In the genomic region with DNA sequence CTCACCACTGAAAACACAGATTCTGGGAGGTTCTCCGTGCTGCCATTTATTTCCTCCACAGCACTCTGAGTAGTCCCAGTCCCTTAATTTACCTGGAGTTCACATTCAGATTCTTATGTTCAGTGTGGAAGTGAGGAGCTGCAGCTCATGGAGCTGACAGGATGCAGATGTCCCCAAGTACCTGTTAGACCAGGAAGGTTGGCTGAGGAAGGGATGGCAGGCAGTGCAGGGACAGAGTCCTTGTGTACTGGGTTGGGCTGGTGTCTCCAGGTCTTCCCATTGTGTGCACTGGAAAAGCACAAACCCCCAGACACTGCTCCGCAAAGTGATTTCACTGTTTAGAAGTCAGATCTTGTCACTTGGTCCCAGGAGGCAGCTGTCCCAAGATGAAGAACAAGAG, we compare ENCODE assay signal across 24 mouse cellular contexts. TPM values are rescaled to one million over a fixed set of nuclear protein-coding genes. Genes with fewer than 3 reads are reported as not detected.
DNase-seq lines count a peak whose midpoint lies in the region; ATAC-seq lines count a peak whose summit lies in the region.
"Had no signal": no experiment of that assay in that cellular context is flagged by ENCODE, and none has a peak within 500 bp of the region (broad histone marks: within the 10 kb centered on the region; RNA-seq: fewer than 3 reads in every experiment).

No protein-coding gene starts in this region.

- peak; percentile 33 for DNase-seq in forebrain, embryonic 11.5 days (ENCODE audit: low spot score)
- DNase-seq in midbrain, embryonic 11.5 days (ENCODE audit: low spot score, missing footprints), result peak; percentile 79
- peak; percentile 0 for DNase-seq in 3T3-L1 (ENCODE audit: low read depth, low spot score)
- DNase-seq: adrenal gland, adult 2 months; adrenal gland, postnatal 10 days; adrenal gland, postnatal 25 days; cerebellum, adult 11 months; cerebellum, adult 18-20 months; cerebellum, adult 8-10 months; cerebellum, adult 9-11 months; cerebellum, postnatal 14 days; cerebellum, postnatal 36 days; embryo, embryonic 11 days had no signal

- H3K4me2 ChIP-seq in forebrain, embryonic 11.5 days (ENCODE audit: low read depth, low read length, severe bottlenecking), result no peak overlapping the region
- H3K4me2 ChIP-seq in forebrain, embryonic 16.5 days (ENCODE audit: low read length), result no peak overlapping the region
- H3K4me2 ChIP-seq in midbrain, embryonic 11.5 days, result no peak overlapping the region
- no peak overlapping the region for H3K4me2 ChIP-seq in midbrain, embryonic 13.5 days (replicated peaks)
- H3K4me2 ChIP-seq: embryonic facial prominence, embryonic 13.5 days; embryonic facial prominence, embryonic 15.5 days; forebrain, embryonic 13.5 days; forebrain, embryonic 15.5 days had no signal

- no peak for ATAC-seq in forebrain, embryonic 11.5 days (replicated peaks; ENCODE audit: low FRiP score)
- no peak for ATAC-seq in forebrain, embryonic 16.5 days
- ATAC-seq in midbrain, embryonic 11.5 days (ENCODE audit: low FRiP score), result no peak
- ATAC-seq in midbrain, embryonic 13.5 days, result no peak
- ATAC-seq: forebrain, embryonic 13.5 days; forebrain, embryonic 15.5 days had no signal

- H3K36me3 ChIP-seq in forebrain, embryonic 11.5 days (ENCODE audit: control insufficient read depth, insufficient read depth, low read length), result no peaks in the 10 kb centered on the region
- H3K36me3 ChIP-seq in forebrain, embryonic 16.5 days (ENCODE audit: control insufficient read depth, insufficient read depth), result no peaks in the 10 kb centered on the region
- no peaks in the 10 kb centered on the region for H3K36me3 ChIP-seq in midbrain, embryonic 11.5 days (ENCODE audit: control insufficient read depth, insufficient read depth, low read length)
- H3K36me3 ChIP-seq in midbrain, embryonic 13.5 days, result no peaks in the 10 kb centered on the region
- H3K36me3 ChIP-seq: embryonic facial prominence, embryonic 13.5 days; embryonic facial prominence, embryonic 15.5 days; forebrain, embryonic 10.5 days; forebrain, embryonic 15.5 days had no signal

- peaks cover 23% of the 10 kb centered on the region for H3K27me3 ChIP-seq in forebrain, embryonic 11.5 days (ENCODE audit: control insufficient read depth, insufficient read depth, low read length)
- peaks cover 28% of the 10 kb centered on the region for H3K27me3 ChIP-seq in forebrain, embryonic 16.5 days (replicated peaks; ENCODE audit: control insufficient read depth, insufficient read depth, low read length)
- peaks cover 16% of the 10 kb centered on the region for H3K27me3 ChIP-seq in midbrain, embryonic 11.5 days (ENCODE audit: control insufficient read depth, insufficient read depth, low read length)
- peaks cover 52% of the 10 kb centered on the region for H3K27me3 ChIP-seq in midbrain, embryonic 13.5 days

- WGBS in forebrain, embryonic 11.5 days, result 81% methylated on average over 2 of the region's 2 CpGs
- 93% methylated on average over 2 of the region's 2 CpGs for WGBS in forebrain, embryonic 16.5 days
- 85% methylated on average over 2 of the region's 2 CpGs for WGBS in midbrain, embryonic 11.5 days
- WGBS in midbrain, embryonic 13.5 days, result 80% methylated on average over 2 of the region's 2 CpGs

- H3K4me3 ChIP-seq in forebrain, embryonic 11.5 days (ENCODE audit: low read depth, low read length), result no peak overlapping the region
- no peak overlapping the region for H3K4me3 ChIP-seq in forebrain, embryonic 16.5 days (replicated peaks; ENCODE audit: low read length)
- no peak overlapping the region for H3K4me3 ChIP-seq in midbrain, embryonic 11.5 days (ENCODE audit: low read depth, low read length)
- H3K4me3 ChIP-seq in midbrain, embryonic 13.5 days (replicated peaks), result no peak overlapping the region
- H3K4me3 ChIP-seq: embryonic facial prominence, embryonic 13.5 days; embryonic facial prominence, embryonic 15.5 days; erythroblast, embryonic 14.5 days; forebrain, embryonic 10.5 days; forebrain, embryonic 13.5 days; forebrain, embryonic 15.5 days had no signal

- H3K4me1 ChIP-seq in forebrain, embryonic 11.5 days (replicated peaks; ENCODE audit: control insufficient read depth, insufficient read depth, low read length), result peaks cover 4% of the 10 kb centered on the region; the same call in 1 of the 2 replicates
- peaks cover 3% of the 10 kb centered on the region for H3K4me1 ChIP-seq in forebrain, embryonic 16.5 days (replicated peaks; ENCODE audit: control insufficient read depth, insufficient read depth, low read length)
- peaks cover 2% of the 10 kb centered on the region; the same call in 1 of the 2 replicates for H3K4me1 ChIP-seq in midbrain, embryonic 11.5 days (ENCODE audit: control insufficient read depth, insufficient read depth, low read length)
- H3K4me1 ChIP-seq in midbrain, embryonic 13.5 days (replicated peaks), result peaks cover 9% of the 10 kb centered on the region

- no peak overlapping the region for H3K27ac ChIP-seq in forebrain, embryonic 11.5 days (ENCODE audit: low read depth, low read length)
- no peak overlapping the region for H3K27ac ChIP-seq in forebrain, embryonic 16.5 days (ENCODE audit: low read length)
- H3K27ac ChIP-seq in midbrain, embryonic 11.5 days (ENCODE audit: low read depth, low read length), result no peak overlapping the region
- no peak overlapping the region for H3K27ac ChIP-seq in midbrain, embryonic 13.5 days
- H3K27ac ChIP-seq: embryonic facial prominence, embryonic 13.5 days; embryonic facial prominence, embryonic 15.5 days; forebrain, embryonic 10.5 days; forebrain, embryonic 13.5 days; forebrain, embryonic 15.5 days had no signal

- no peak overlapping the region for H3K9ac ChIP-seq in forebrain, embryonic 11.5 days (ENCODE audit: low read length)
- H3K9ac ChIP-seq in forebrain, embryonic 16.5 days (replicated peaks; ENCODE audit: low read depth, low read length), result no peak overlapping the region
- H3K9ac ChIP-seq in midbrain, embryonic 11.5 days (ENCODE audit: low read length), result no peak overlapping the region
- no peak overlapping the region for H3K9ac ChIP-seq in midbrain, embryonic 13.5 days (replicated peaks)
- H3K9ac ChIP-seq: embryonic facial prominence, embryonic 13.5 days; embryonic facial prominence, embryonic 15.5 days; forebrain, embryonic 13.5 days; forebrain, embryonic 15.5 days had no signal

- H3K9me3 ChIP-seq in forebrain, embryonic 11.5 days (ENCODE audit: control insufficient read depth, low read length), result no peaks in the 10 kb centered on the region
- no peaks in the 10 kb centered on the region for H3K9me3 ChIP-seq in forebrain, embryonic 16.5 days (ENCODE audit: control insufficient read depth, low read length)
- no peaks in the 10 kb centered on the region for H3K9me3 ChIP-seq in midbrain, embryonic 11.5 days (ENCODE audit: control insufficient read depth, low read length)
- H3K9me3 ChIP-seq in midbrain, embryonic 13.5 days, result no peaks in the 10 kb centered on the region
- H3K9me3 ChIP-seq: embryonic facial prominence, embryonic 13.5 days; embryonic facial prominence, embryonic 15.5 days; forebrain, embryonic 10.5 days; forebrain, embryonic 13.5 days; forebrain, embryonic 15.5 days had no signal

RNA-seq across cellular contexts. Expression of a gene that starts 11.8 kb away (rescaled TPM):
- polyA plus RNA-seq in forebrain, embryonic 11.5 days (2014; fragmentation: Nextera tagmentation; extraction: Ambion mirVana), result not detected in 2 replicates
- not detected in 2 replicates for polyA plus RNA-seq in forebrain, embryonic 16.5 days (2015; fragmentation: Nextera tagmentation; extraction: Ambion mirVana)
- polyA plus RNA-seq in midbrain, embryonic 11.5 days (2014; fragmentation: Nextera tagmentation; extraction: Ambion mirVana), result not detected in 2 replicates
- polyA plus RNA-seq in midbrain, embryonic 13.5 days (2015; fragmentation: Nextera tagmentation; extraction: Ambion mirVana), result not detected in 2 replicates
- polyA plus RNA-seq: adrenal gland, adult 2 months; brain, embryonic 14.5 days; C2C12; embryonic facial prominence, embryonic 11.5 days; embryonic facial prominence, embryonic 13.5 days; embryonic facial prominence, embryonic 15.5 days; erythroblast, embryonic 14.5 days; forebrain, embryonic 10.5 days; forebrain, embryonic 13.5 days; forebrain, embryonic 15.5 days had no signal

RNA-seq across cellular contexts. Expression of a gene that starts 33.5 kb away (rescaled TPM):
- not detected in 2 replicates for polyA plus RNA-seq in forebrain, embryonic 11.5 days (2014; fragmentation: Nextera tagmentation; extraction: Ambion mirVana)
- not detected in 2 replicates for polyA plus RNA-seq in forebrain, embryonic 16.5 days (2015; fragmentation: Nextera tagmentation; extraction: Ambion mirVana)
- polyA plus RNA-seq in midbrain, embryonic 11.5 days (2014; fragmentation: Nextera tagmentation; extraction: Ambion mirVana), result 0.16 TPM in 1 of 2 replicates, not detected in the other
- not detected in 2 replicates for polyA plus RNA-seq in midbrain, embryonic 13.5 days (2015; fragmentation: Nextera tagmentation; extraction: Ambion mirVana)
- polyA plus RNA-seq: adrenal gland, adult 2 months; brain, embryonic 14.5 days; C2C12; embryonic facial prominence, embryonic 11.5 days; embryonic facial prominence, embryonic 13.5 days; embryonic facial prominence, embryonic 15.5 days; erythroblast, embryonic 14.5 days; forebrain, embryonic 10.5 days; forebrain, embryonic 13.5 days; forebrain, embryonic 15.5 days had no signal

RNA-seq across cellular contexts. Expression of a gene that starts 56.0 kb away (rescaled TPM):
- 82.2 and 89.0 TPM in 2 replicates for polyA plus RNA-seq in forebrain, embryonic 11.5 days (2014; fragmentation: Nextera tagmentation; extraction: Ambion mirVana)
- 84.8 and 99.7 TPM in 2 replicates for polyA plus RNA-seq in forebrain, embryonic 16.5 days (2015; fragmentation: Nextera tagmentation; extraction: Ambion mirVana)
- polyA plus RNA-seq in midbrain, embryonic 11.5 days (2014; fragmentation: Nextera tagmentation; extraction: Ambion mirVana), result 80.7 and 83.2 TPM in 2 replicates
- polyA plus RNA-seq in midbrain, embryonic 13.5 days (2015; fragmentation: Nextera tagmentation; extraction: Ambion mirVana), result 111 and 115 TPM in 2 replicates

Comparison
In these comparisons a context has a peak if more than half of its experiments do, and no peak if none do; other contexts are left out.
1. DNase-seq: peak in every context shown above with its lines; median percentile 79 in midbrain, embryonic 11.5 days; 33 in forebrain, embryonic 11.5 days; 0 in 3T3-L1.